Mouse (Mus musculus): Measurements from ENCODE around the gene Rnh1.

The Rnh1 gene

GRCm38 (mm10) chr7:141164397-141164796 lies 8.3 kb downstream of the Rnh1 start:
- no peak for DNase-seq (ENCODE audit: low read depth)

DNA sequence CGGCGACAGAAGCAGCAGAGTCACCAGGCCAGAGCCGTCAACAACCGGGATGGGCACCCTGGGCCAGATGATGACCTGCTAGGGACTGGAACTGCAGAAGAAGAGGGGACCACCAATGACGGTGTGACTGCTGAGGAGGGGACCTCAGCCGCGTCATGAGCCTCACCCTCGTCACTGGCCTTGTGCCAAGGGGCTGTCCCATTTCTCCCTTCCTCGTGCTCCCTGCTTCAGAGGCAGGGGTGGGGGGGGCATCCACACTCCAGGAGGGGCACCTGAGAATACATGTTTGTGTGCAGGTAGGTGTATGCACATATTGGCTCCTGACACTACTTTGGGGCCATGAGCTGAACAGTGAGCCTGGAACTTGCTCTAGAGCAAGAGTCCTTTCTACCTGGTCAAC lies 17.3 kb downstream of the Rnh1 start:
- DNase-seq (ENCODE audit: low read depth) = no peak

GRCm38 (mm10) chr7:141148639-141149038 lies 24.0 kb downstream of the Rnh1 start:
- no peak for DNase-seq (ENCODE audit: low read depth)

DNA sequence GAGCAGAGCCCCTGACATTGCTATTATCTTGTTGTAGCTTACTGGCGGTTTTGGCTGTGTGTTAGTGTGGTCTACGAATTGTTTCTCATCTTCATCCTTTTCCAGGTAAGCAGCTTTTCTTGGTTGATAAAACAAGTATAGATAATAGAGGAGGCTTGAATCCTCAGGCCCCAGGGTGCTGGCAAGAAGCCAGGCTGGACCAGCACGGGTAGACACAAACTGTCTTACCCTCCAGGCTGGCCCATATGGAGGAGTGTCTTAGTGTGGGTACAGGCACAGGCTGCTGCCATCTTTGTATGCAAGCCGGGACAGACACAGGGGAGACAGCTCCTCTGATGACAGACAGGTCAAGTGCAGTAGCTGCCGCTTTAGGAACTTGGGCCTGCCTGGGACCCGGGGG lies 25.6 kb downstream of the Rnh1 start:
- DNase-seq (ENCODE audit: low read depth) = peak; percentile 65

GRCm38 (mm10) chr7:141146043-141146595 lies 26.5 kb downstream of the Rnh1 start:
- DNase-seq (ENCODE audit: low read depth) = peak; percentile 81

- DNase-seq (ENCODE audit: low read depth) = no peak
These were observed 27.3 kb downstream of the Rnh1 start for GRCm38 (mm10) chr7:141145403-141145802.

DNA sequence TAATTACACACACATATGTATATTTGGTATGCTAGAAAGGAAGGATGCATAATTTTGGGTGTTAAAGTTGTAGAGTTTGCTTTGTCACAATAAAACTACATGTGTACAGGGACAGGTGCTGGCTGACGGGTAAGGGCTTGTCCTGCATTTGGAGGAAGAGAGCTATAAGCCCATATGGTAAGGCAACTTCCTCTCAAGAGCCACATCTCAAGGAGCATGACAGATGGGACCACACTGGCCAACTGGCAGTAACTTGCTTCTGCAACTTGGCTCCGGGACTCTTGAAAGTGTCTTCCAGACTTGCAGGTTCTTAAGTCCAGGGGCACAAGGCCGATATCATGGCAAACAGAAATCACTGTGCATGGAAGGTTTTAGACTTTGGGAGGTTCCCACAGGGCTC lies 28.0 kb downstream of the Rnh1 start:
- DNase-seq (ENCODE audit: low read depth) = no peak

GRCm38 (mm10) chr7:141143861-141144260 lies 28.8 kb downstream of the Rnh1 start:
- DNase-seq (ENCODE audit: low read depth) = no peak

- DNase-seq (ENCODE audit: low read depth) = no peak
These were observed 29.5 kb downstream of the Rnh1 start for GRCm38 (mm10) chr7:141143112-141143511.

GRCm38 (mm10) chr7:141141326-141141725 lies 31.3 kb downstream of the Rnh1 start:
- no peak for DNase-seq (ENCODE audit: low read depth)

DNA sequence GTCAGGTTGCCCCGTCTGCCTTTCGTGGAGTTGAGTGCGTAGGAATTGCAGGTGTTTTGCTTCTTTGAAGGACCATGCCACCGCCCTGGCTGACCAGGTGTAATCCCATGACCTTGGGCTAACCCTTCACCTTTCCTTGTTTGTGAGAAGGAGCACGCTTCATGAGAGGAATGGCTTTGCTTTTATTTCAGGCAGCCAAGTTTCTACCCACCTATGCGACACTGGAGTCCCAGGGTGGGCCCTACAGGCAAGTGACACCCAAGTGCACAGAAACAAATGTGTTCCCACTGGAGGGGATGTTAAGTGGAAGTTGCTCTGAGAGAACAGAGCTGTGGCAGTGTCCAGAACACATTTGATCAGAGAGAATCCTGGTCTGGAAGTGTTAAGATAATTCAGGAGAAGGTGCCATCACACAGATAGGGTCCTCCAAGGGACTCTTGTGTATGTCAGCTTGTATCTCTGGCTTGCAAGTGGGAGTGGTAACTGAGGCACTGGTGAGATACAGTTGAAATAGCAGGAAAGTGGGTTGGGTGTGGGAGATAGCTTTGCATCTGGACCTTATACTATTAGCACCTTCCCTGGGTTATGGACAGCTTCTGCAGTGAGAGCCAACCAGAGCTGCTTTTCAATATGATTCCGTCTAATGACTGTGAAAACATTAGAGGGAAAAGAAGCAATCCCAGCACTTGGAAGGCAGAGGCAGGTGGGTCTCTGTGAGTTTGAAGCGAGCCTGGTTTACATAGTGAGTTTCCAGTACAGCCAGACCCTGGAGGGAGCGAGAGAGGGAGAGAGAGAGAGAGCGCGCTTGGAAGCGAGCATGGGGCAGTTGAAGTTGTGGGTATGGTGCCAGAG lies 40.5 kb downstream of the Rnh1 start:
- DNase-seq (ENCODE audit: low read depth) = peak; percentile 87

GRCm38 (mm10) chr7:141131024-141131820 lies 41.4 kb downstream of the Rnh1 start:
- DNase-seq (ENCODE audit: low read depth) = peak; percentile 93

- no peak for DNase-seq (ENCODE audit: low read depth)
These were observed 49.2 kb downstream of the Rnh1 start for GRCm38 (mm10) chr7:141123517-141123856.

GRCm38 (mm10) chr7:141122689-141123516 lies 49.8 kb downstream of the Rnh1 start:
- DNase-seq (ENCODE audit: low read depth) = peak; percentile 99

DNA sequence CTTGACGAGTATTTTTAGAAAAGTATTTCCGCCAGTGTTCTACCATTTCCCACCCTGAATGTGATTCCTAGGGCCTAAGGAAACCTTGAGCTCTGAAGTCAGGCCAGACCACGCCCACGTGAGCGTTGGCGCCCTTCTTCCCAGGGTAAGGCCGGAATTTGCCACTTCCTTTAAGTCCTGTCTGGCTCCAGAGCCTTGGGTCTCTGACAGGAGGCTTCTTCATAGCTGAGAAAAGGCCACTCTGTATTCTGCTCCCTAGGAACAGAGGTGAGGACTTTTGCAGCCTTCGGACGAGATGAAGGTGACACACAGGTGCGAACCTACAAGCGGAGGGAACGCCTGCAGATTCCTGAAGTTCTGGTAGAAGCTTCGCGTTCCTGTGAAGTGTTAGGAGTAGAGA lies 50.4 kb downstream of the Rnh1 start, which contains the start of gene Ptdss2:
Gene Ptdss2 (plus strand): TSS at position 138 of the 400 bp plus-strand sequence.
- no peak for DNase-seq (ENCODE audit: low read depth)

DNA sequence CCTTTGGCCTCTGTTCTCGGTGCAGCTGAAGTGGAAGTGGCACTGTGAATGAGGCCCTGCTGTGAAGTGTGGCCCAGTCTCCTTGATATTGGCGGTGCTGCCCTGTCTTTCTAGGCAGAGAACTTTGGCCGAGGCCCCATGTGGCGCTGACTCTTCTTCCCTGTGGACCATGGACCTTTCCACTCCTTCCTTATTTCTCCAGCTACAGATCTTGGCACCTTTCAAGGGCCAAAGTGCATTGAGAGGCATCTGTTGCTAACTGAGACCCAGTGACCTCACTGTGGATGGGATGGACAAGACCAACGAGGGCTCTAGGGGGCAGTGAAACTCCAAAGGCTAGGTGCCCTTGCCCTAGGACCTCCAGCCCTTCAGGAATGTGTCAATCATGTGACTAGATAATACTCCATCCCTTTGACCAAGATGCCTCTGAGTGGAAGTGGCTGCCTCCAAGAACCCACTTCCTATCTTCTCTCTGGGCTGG lies 51.6 kb downstream of the Rnh1 start:
- no peak for DNase-seq (ENCODE audit: low read depth)

GRCm38 (mm10) chr7:141120605-141121004 lies 52.1 kb downstream of the Rnh1 start:
- no peak for DNase-seq (ENCODE audit: low read depth)

DNA sequence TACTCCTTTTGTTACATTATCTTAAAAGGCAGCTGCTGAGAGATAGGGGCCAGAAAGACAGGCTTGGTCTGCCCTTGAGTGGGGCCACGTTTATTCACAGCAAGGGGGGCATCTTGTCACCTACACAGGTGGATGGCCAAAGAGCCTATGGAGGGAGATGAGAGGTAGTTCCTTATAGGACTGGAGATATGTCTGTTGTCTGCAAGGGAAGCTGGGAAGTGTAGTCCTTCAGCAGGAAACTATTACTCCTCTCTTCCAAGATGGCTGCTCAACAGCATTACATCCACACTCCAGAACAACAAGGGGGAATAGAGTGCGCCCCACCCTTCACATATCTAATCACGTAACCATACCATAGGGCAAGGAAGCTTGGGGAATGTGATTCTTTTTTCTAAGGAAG lies 53.2 kb downstream of the Rnh1 start:
- DNase-seq (ENCODE audit: low read depth) = no peak

GRCm38 (mm10) chr7:141117636-141118035 lies 55.0 kb downstream of the Rnh1 start, which contains the start of gene Ano9:
Gene Ano9 (minus strand): TSS chr7:141117806.
- no peak for DNase-seq (ENCODE audit: low read depth)

GRCm38 (mm10) chr7:141115874-141116273 lies 56.8 kb downstream of the Rnh1 start:
- no peak for DNase-seq (ENCODE audit: low read depth)

All from c-Kit-positive CD71-positive TER-119-negative erythroid progenitor cells, embryonic 14.5 days (primary cell).